Mouse (Mus musculus) ES-Bruce4 (cell line): ENCODE results near the gene Tecpr1. TPM values are rescaled to one million over a fixed set of nuclear protein-coding genes. Genes with fewer than 3 reads are reported as not detected.

Source experiments
- H3K27ac ChIP-seq: 2 replicates; pipeline ENCODE4 v1.5.1; 2012; ENCODE audit warnings: low read length, inconsistent platforms; ENCODE audit not compliant: insufficient read depth
- H3K27me3 ChIP-seq: 2 replicates; pipeline ENCODE4 v1.6.1; 2012; ENCODE audit warnings: mild to moderate bottlenecking, low read length, inconsistent platforms; ENCODE audit not compliant: control insufficient read depth, poor library complexity, insufficient read depth, severe bottlenecking
- H3K36me3 ChIP-seq: 2 replicates; pipeline ENCODE4 v1.6.1; 2012; ENCODE audit warnings: inconsistent platforms, mild to moderate bottlenecking, low read length, moderate library complexity; ENCODE audit not compliant: control insufficient read depth, poor library complexity, insufficient read depth, severe bottlenecking
- H3K4me1 ChIP-seq: one replicate; pipeline ENCODE4 v1.8.1; 2011; ENCODE audit warnings: low read length; ENCODE audit not compliant: control insufficient read depth, insufficient read depth
- H3K4me3 ChIP-seq: 2 replicates; pipeline ENCODE4 v1.5.1; 2011; ENCODE audit warnings: low read depth, mild to moderate bottlenecking, low read length
- H3K9ac ChIP-seq: 2 replicates; pipeline ENCODE4 v1.6.1; 2012; ENCODE audit warnings: low read depth, mild to moderate bottlenecking, inconsistent platforms; ENCODE audit not compliant: poor library complexity, severe bottlenecking
- H3K9me3 ChIP-seq: replicated peaks from 2 replicates; pipeline ENCODE4 v1.6.1; 2012; ENCODE audit warnings: mild to moderate bottlenecking, low read length, inconsistent platforms; ENCODE audit not compliant: control insufficient read depth, poor library complexity, insufficient read depth, severe bottlenecking
- CTCF ChIP-seq: IDR thresholded peaks from one replicate; pipeline ENCODE4 v1.8.1; 2011; ENCODE audit warnings: low read depth, low read length
- EP300 ChIP-seq: IDR thresholded peaks from 2 replicates; pipeline ENCODE4 v1.6.1; 2011; ENCODE audit warnings: low read depth, low read length; ENCODE audit not compliant: insufficient read depth
- POLR2A ChIP-seq: IDR thresholded peaks from one replicate; pipeline ENCODE4 v1.8.1; 2011; ENCODE audit warnings: low read length; ENCODE audit not compliant: insufficient read depth
- polyA plus RNA-seq: library from polyadenylated mRNA; stranded (reverse); fragments of >200 nt; gene quantifications from 2 replicates; pipeline ENCODE4 v1.2.4, GENCODE M21; 2011; ENCODE audit warnings: low read depth; ENCODE audit not compliant: missing spikeins, insufficient read depth, insufficient read length

Tecpr1 gene
- polyA plus RNA-seq, 1 experiment = 10.7 TPM

DNA sequence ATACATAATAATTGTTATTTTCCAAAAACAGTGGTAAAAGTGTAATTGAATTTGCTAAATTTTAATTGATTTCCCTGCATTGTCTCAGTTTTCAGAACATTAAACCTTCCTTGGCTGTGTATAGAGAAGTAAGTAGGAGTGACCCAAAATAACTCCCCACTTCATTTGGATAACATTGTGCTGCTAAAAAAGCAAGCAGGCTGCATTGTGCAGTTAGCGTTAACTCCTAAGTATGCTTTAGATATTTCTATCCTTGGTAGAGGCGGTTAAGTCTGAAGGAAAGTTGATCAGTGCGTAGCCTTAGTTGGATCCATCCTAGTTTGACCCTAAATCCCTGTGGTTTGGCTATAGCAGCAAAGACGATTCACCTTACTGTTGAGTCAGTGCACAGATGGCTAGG lies 73.9 kb downstream of the Tecpr1 start:
- Histone ChIP-seq H3K36me3 (peaks cover 53% of the 10 kb centered on the region), H3K4me1 (no peaks in the 10 kb centered on the region), H3K9ac (no peak overlapping the region), H3K9me3 (no peaks in the 10 kb centered on the region), H3K27me3 (no peaks in the 10 kb centered on the region), H3K4me3 (no peak overlapping the region), H3K27ac (no peak overlapping the region)
- TF ChIP-seq EP300 (no peak), POLR2A (no peak), CTCF (no peak)

DNA sequence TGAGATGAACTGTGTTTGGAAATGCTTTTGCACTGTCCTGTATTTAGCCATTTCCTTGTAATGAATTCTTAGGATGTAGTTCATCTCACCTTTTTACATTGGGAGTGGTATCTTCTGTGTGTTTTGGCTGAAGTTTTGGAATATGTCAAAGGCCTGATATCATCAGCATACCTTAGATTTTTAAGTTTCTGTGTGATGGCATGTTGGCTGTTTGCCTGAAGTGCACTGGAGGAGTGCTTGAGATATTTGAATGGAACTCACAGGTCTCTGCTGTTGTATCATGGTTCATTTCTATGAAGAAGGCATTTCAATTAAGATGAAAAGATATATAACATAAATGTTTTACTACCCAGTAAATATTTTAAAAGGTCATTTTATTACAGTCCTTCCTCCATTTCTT lies 76.5 kb downstream of the Tecpr1 start:
- H3K9me3 ChIP-seq = no peaks in the 10 kb centered on the region
- no peaks in the 10 kb centered on the region for H3K27me3 ChIP-seq
- H3K36me3 ChIP-seq = peaks cover 62% of the 10 kb centered on the region
- TF ChIP-seq CTCF (no peak), POLR2A (no peak), EP300 (no peak)
- no peak overlapping the region for H3K4me3 ChIP-seq
- no peak overlapping the region for H3K27ac ChIP-seq
- no peaks in the 10 kb centered on the region for H3K4me1 ChIP-seq
- H3K9ac ChIP-seq = no peak overlapping the region

Other genes starting within 250 kb of the Tecpr1 start
- 67.4 and 69.5 TPM in 2 replicates for gene Ccz1, start 208.7 kb downstream of the Tecpr1 start, polyA plus RNA-seq
- gene Ocm, start 196.9 kb downstream of the Tecpr1 start, polyA plus RNA-seq = not detected in 2 replicates
- 46.2 and 47.1 TPM in 2 replicates for gene Lmtk2, start 123.2 kb downstream of the Tecpr1 start, polyA plus RNA-seq
- 3.0 and 3.1 TPM in 2 replicates for gene Bhlha15, start 33.3 kb downstream of the Tecpr1 start, polyA plus RNA-seq
- 77.9 and 82.6 TPM in 2 replicates for gene Bri3, start 20.8 kb upstream of the Tecpr1 start, polyA plus RNA-seq
- gene Baiap2l1, start 134.5 kb upstream of the Tecpr1 start, polyA plus RNA-seq = 18.2 and 21.7 TPM in 2 replicates